Mouse (Mus musculus) layer of hippocampus, adult 9-11 months (tissue): Measurements from ENCODE around the gene Olfr1375.
A peak's percentile ranks its signal among the peaks of the same experiment; 100 is the strongest.
"Not testable (repeated sequence)": the region's sequence is repeated elsewhere in the genome, so short reads cannot be mapped to it uniquely, and the experiment has no call there.

Experiments
- DNase-seq: peaks from one replicate; pipeline ENCODE4 v3.0.0; 2022

Gene Olfr1375

GRCm38 (mm10) chr11:51047809-51048208 is at the start of gene Olfr1375:
Gene Olfr1375, plus strand, starts transcription at chr11:51048109.
- DNase-seq, result not testable (repeated sequence)

- DNase-seq, result no peak
Measured at GRCm38 (mm10) chr11:51003296-51003695, 44.6 kb upstream of the Olfr1375 start, which contains the start of gene Olfr51. Gene Olfr51, plus strand, starts transcription at chr11:51003596.

GRCm38 (mm10) chr11:51011821-51012220 is 36.1 kb upstream of the Olfr1375 start:
- no peak for DNase-seq

- DNase-seq, result no peak
Measured at GRCm38 (mm10) chr11:51013936-51014335, 34.0 kb upstream of the Olfr1375 start, which contains the start of gene Olfr54. Gene Olfr54, plus strand, starts transcription at chr11:51014236.

GRCm38 (mm10) chr11:51016341-51016740 is 31.6 kb upstream of the Olfr1375 start:
- DNase-seq, result no peak

GRCm38 (mm10) chr11:51026811-51027210 is 21.1 kb upstream of the Olfr1375 start:
- not testable (repeated sequence) for DNase-seq

- DNase-seq, result not testable (repeated sequence)
Measured at GRCm38 (mm10) chr11:51029381-51029780, 18.5 kb upstream of the Olfr1375 start.

GRCm38 (mm10) chr11:51030225-51030624 is 17.7 kb upstream of the Olfr1375 start:
- no peak for DNase-seq

- no peak for DNase-seq
Measured at GRCm38 (mm10) chr11:51032851-51033250, 15.1 kb upstream of the Olfr1375 start.

GRCm38 (mm10) chr11:51034141-51034540 is 13.8 kb upstream of the Olfr1375 start:
- DNase-seq, result not testable (repeated sequence)

GRCm38 (mm10) chr11:51035951-51036350 is 12.0 kb upstream of the Olfr1375 start:
- no peak for DNase-seq

- not testable (repeated sequence) for DNase-seq
Measured at GRCm38 (mm10) chr11:51044776-51045175, 3.1 kb upstream of the Olfr1375 start.

GRCm38 (mm10) chr11:51051678-51052077 is 3.8 kb downstream of the Olfr1375 start:
- DNase-seq, result no peak

GRCm38 (mm10) chr11:51053230-51053629 is 5.3 kb downstream of the Olfr1375 start:
- DNase-seq, result no peak

GRCm38 (mm10) chr11:51059151-51059571 is 11.3 kb downstream of the Olfr1375 start, which contains the start of gene Zfp354a:
Gene Zfp354a, plus strand, starts transcription at chr11:51059257.
- DNase-seq, result peak; percentile 70

GRCm38 (mm10) chr11:51059640-51060039 is 11.7 kb downstream of the Olfr1375 start:
- DNase-seq, result no peak

- DNase-seq, result no peak
Measured at GRCm38 (mm10) chr11:51060981-51061380, 13.1 kb downstream of the Olfr1375 start.

GRCm38 (mm10) chr11:51063276-51063675 is 15.4 kb downstream of the Olfr1375 start:
- no peak for DNase-seq

- no peak for DNase-seq
Measured at GRCm38 (mm10) chr11:51063841-51064240, 15.9 kb downstream of the Olfr1375 start.

GRCm38 (mm10) chr11:51084527-51084926 is 36.6 kb downstream of the Olfr1375 start:
- no peak for DNase-seq

GRCm38 (mm10) chr11:51085269-51085668 is 37.4 kb downstream of the Olfr1375 start:
- DNase-seq, result peak; percentile 15
